Mouse (Mus musculus): ENCODE data around the gene Synpo2.

GRCm38 (mm10) chr3:123085871-123086501 is 150.0 kb downstream of the Synpo2 start:
- TF ChIP-seq MAFK (IDR thresholded peaks at IDR 0.05; ENCODE audit: insufficient read depth, low read depth, low read length): no peak
- TF ChIP-seq CHD2 (IDR thresholded peaks at IDR 0.05; ENCODE audit: low read depth, low read length): no peak
